ENCODE assay signal across 8 mouse cellular contexts in genomic region chrX:159626208-159626906, GRCm38 (mm10). TPM values are rescaled to one million over a fixed set of nuclear protein-coding genes. Genes with fewer than 3 reads are reported as not detected.
DNase-seq lines count a peak whose midpoint lies in the region; ATAC-seq and TF ChIP-seq lines count a peak whose summit lies in the region.

No protein-coding gene starts in this region.

- DNase-seq in adrenal gland, postnatal 14 days, result peak; percentile 19
- no peak for DNase-seq in adrenal gland, postnatal 36 days
- peak; percentile 12 to 31 for DNase-seq in cerebellum, postnatal 25 days
- DNase-seq in heart, postnatal 4 days, result peak; percentile 18
- peak; percentile 33 for DNase-seq in layer of hippocampus, adult 9-10 months (ENCODE audit: low spot score)

- H3K4me3 ChIP-seq in ES-Bruce4 (ENCODE audit: low read depth, low read length), result peak overlapping the region; percentile 9; the same call in 1 of the 2 replicates
- H3K4me3 ChIP-seq in stomach, embryonic 16.5 days (replicated peaks; ENCODE audit: low read length), result peak overlapping the region; percentile 59

- no peak for TF ChIP-seq EP300 in ES-Bruce4 (IDR thresholded peaks at IDR 0.05; ENCODE audit: insufficient read depth, low read depth, low read length)

- H3K36me3 ChIP-seq in ES-Bruce4 (ENCODE audit: control insufficient read depth, insufficient read depth, low read length, poor library complexity, severe bottlenecking), result no peaks in the 10 kb centered on the region
- H3K36me3 ChIP-seq in stomach, embryonic 16.5 days (ENCODE audit: control insufficient read depth, insufficient read depth, low read length), result no peaks in the 10 kb centered on the region

- H3K9ac ChIP-seq in ES-Bruce4 (ENCODE audit: low read depth, poor library complexity, severe bottlenecking), result no peak overlapping the region
- 0 out of 2 replicates have a peak overlapping the region, but pooled peaks have one; percentile 39 for H3K9ac ChIP-seq in stomach, embryonic 16.5 days (ENCODE audit: low read length)

- WGBS in stomach, embryonic 16.5 days, result 21% methylated on average over 12 of the region's 12 CpGs

- peak overlapping the region; percentile 71 for H3K4me2 ChIP-seq in stomach, embryonic 16.5 days (ENCODE audit: low read depth, low read length)

- H3K27me3 ChIP-seq in ES-Bruce4 (ENCODE audit: control insufficient read depth, insufficient read depth, low read length, poor library complexity, severe bottlenecking), result no peaks in the 10 kb centered on the region
- peaks cover 4% of the 10 kb centered on the region; the same call in 1 of the 2 replicates for H3K27me3 ChIP-seq in stomach, embryonic 16.5 days (ENCODE audit: control insufficient read depth, insufficient read depth, low read length)

- no peak for TF ChIP-seq POLR2A in ES-Bruce4 (IDR thresholded peaks at IDR 0.05; ENCODE audit: insufficient read depth, low read length)

- H3K4me1 ChIP-seq in ES-Bruce4 (ENCODE audit: control insufficient read depth, insufficient read depth, low read length), result peaks cover 2% of the 10 kb centered on the region
- no peaks in the 10 kb centered on the region for H3K4me1 ChIP-seq in stomach, embryonic 16.5 days (ENCODE audit: control insufficient read depth, insufficient read depth, low read length)

- TF ChIP-seq CTCF in ES-Bruce4 (IDR thresholded peaks at IDR 0.05; ENCODE audit: low read depth, low read length), result no peak

- peak; percentile 43 for ATAC-seq in megakaryocyte, adult 5-6 weeks (ENCODE audit: poor library complexity, severe bottlenecking)
- peak; percentile 41; the same call in 1 of the 2 replicates for ATAC-seq in stomach, embryonic 16.5 days (ENCODE audit: insufficient read depth, low FRiP score)

- no peaks in the 10 kb centered on the region for H3K9me3 ChIP-seq in ES-Bruce4 (replicated peaks; ENCODE audit: control insufficient read depth, insufficient read depth, low read length, poor library complexity, severe bottlenecking)
- no peaks in the 10 kb centered on the region for H3K9me3 ChIP-seq in stomach, embryonic 16.5 days (replicated peaks; ENCODE audit: control insufficient read depth, low read length)

- no peak overlapping the region for H3K27ac ChIP-seq in ES-Bruce4 (ENCODE audit: insufficient read depth, low read length)
- H3K27ac ChIP-seq in stomach, embryonic 16.5 days (ENCODE audit: low read length), result no peak overlapping the region

RNA-seq across cellular contexts. Expression of gene Sh3kbp1, which starts 0.7 kb away (rescaled TPM):
- 52.2 and 54.6 TPM in 2 replicates for total RNA-seq in adrenal gland, postnatal 14 days (2021)
- total RNA-seq in adrenal gland, postnatal 36 days (2021), result 10 to 100 TPM; 23.1 to 27.2 TPM
- polyA plus RNA-seq in ES-Bruce4 (2011; ENCODE audit: insufficient read depth, insufficient read length, low read depth, missing spikeins), result 2.8 and 4.4 TPM in 2 replicates
- 100 to 1,000 TPM; 279 to 282 TPM for total RNA-seq in heart, postnatal 4 days (2021)
- total RNA-seq in megakaryocyte, adult 5-6 weeks (2015), result 154 TPM in 2 replicates
- 191 and 195 TPM in 2 replicates for total RNA-seq in megakaryocyte, adult 5-6 weeks (2017)
- 23.3 and 29.6 TPM in 2 replicates for polyA plus RNA-seq in stomach, embryonic 16.5 days (2015; fragmentation: Nextera tagmentation; extraction: Ambion mirVana)

Comparison
In these comparisons a context has a peak if more than half of its experiments do, and no peak if none do; other contexts are left out.
1. DNase-seq: peak in adrenal gland, postnatal 14 days (single experiment), cerebellum, postnatal 25 days (2 of 2), heart, postnatal 4 days (single experiment) and layer of hippocampus, adult 9-10 months (single experiment); none in adrenal gland, postnatal 36 days (0 of 2).